Mouse (Mus musculus) forebrain, embryonic 12.5 days (tissue): Measurements from ENCODE around the gene Alkbh1. TPM values are rescaled to one million over a fixed set of nuclear protein-coding genes. Genes with fewer than 3 reads are reported as not detected.

Experiments used
- ATAC-seq: fragments of 200-750 bp; cut with Nextera tagmentation; 2 replicates; pipeline ENCODE4 v1.8.0; 2017; ENCODE audit warnings: moderate TSS enrichment; ENCODE audit not compliant: low FRiP score
- H3K27ac ChIP-seq: fragments of 300-500 bp; sonication (generic); 2 replicates; pipeline ENCODE4 v1.5.1; 2016; ENCODE audit warnings: mild to moderate bottlenecking
- H3K27me3 ChIP-seq: fragments of 300-500 bp; sonication (generic); 2 replicates; pipeline ENCODE4 v1.6.1; 2016; ENCODE audit warnings: mild to moderate bottlenecking
- H3K36me3 ChIP-seq: fragments of 300-500 bp; sonication (generic); replicated peaks from 2 replicates; pipeline ENCODE4 v1.6.1; 2016; ENCODE audit warnings: mild to moderate bottlenecking
- H3K4me1 ChIP-seq: fragments of 300-500 bp; sonication (generic); 2 replicates; pipeline ENCODE4 v1.6.1; 2016
- H3K4me2 ChIP-seq: fragments of 300-500 bp; sonication (generic); 2 replicates; pipeline ENCODE4 v1.6.1; 2016; ENCODE audit warnings: mild to moderate bottlenecking, moderate library complexity
- H3K4me3 ChIP-seq: fragments of 300-500 bp; sonication (generic); replicated peaks from 2 replicates; pipeline ENCODE4 v1.5.1; 2016; ENCODE audit warnings: mild to moderate bottlenecking
- H3K9ac ChIP-seq: fragments of 300-500 bp; sonication (generic); 2 replicates; pipeline ENCODE4 v1.6.1; 2016; ENCODE audit warnings: mild to moderate bottlenecking
- H3K9me3 ChIP-seq: fragments of 300-500 bp; sonication (generic); 2 replicates; pipeline ENCODE4 v1.6.1; 2016
- WGBS: fragments of 180-500 bp; shearing (Covaris S2); methylation state at CpG from one replicate; pipeline ENCODE4 v1.1.7; 2016; 5-methylcytosine and 5-hydroxymethylcytosine counted together
- polyA plus RNA-seq: library from polyadenylated mRNA; unstranded; fragments of >200 nt; fragmentation: Nextera tagmentation; extraction: Ambion mirVana; gene quantifications from 2 replicates; pipeline ENCODE4 v1.2.1, GENCODE M21; 2016

The Alkbh1 gene
- polyA plus RNA-seq, 1 experiment from 2014 or later, result 55.9 TPM

DNA sequence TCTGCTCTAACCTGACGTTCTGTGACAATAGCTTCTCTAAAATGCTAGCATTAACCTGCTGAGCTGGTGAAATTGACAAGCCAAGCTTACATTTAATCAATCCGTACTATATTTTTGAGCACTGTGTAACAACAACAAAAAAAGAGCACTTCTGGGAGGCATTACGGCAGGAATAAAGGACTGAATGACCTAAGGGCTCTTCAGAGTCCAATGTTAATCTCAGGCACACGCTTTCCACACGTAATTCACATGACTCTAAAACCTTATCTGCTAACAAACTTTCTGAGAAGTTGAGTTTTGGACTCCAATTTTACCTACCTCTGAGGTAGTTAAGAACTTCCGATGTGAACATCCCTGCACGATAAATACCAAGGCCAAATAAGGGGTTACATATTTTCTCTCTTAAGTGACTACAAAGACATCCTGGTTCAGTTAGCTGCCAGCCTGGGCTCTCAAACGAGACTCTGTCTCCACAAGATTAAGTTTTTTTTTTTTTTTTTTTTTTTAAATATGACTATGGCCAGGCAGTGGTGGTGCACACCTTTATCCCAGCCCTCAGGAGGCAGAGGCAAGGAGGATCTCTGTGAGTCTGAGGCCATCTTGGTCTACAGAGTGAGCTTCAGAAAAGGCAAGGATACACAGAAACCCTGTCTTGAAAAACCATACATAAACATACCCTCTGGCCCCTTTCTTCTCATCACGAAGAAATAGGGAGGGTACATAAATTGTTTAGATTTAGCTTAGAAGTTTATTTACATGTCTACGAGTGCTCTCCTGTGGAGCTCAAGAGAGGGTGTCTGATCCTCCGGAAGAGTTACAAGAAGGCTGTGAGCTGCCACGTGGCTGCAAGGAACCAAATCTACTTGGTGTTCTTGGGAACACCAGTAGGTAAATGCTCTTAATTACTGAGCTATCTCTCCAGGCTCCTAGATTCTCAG, 1.4 kb downstream of the Alkbh1 start:
- H3K27ac ChIP-seq, result no peak overlapping the region

DNA sequence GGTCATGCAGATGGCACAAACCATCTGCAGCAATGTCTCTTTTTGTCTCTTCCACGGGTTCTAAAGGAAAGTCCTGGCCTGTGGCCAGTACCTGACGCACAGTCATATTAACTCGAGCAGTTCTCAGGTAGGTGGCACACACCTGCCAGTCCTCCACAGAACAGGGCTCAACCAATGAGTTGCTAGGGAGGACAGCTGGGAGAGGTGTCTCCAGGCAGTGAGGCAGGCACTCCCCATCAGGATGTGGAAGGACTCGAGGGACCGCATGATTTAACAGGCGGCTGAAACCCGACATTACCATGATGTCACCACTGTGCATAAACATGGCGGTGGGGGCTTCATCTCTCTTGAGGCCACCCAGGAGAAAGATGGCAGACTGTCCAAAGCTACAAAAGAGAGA, 14.9 kb downstream of the Alkbh1 start:
- Histone ChIP-seq H3K36me3 (peaks cover 87% of the 10 kb centered on the region), H3K4me2 (no peak overlapping the region), H3K4me1 (peaks cover 6% of the 10 kb centered on the region; the same call in 1 of the 2 replicates), H3K4me3 (no peak overlapping the region), H3K27ac (no peak overlapping the region), H3K9ac (no peak overlapping the region), H3K27me3 (no peaks in the 10 kb centered on the region), H3K9me3 (no peaks in the 10 kb centered on the region)
- no peak for ATAC-seq
- 88% methylated on average over 8 of the region's 8 CpGs for WGBS

More for the DNA sequence above, 1.4 kb downstream of the Alkbh1 start:
- peak overlapping the region; percentile 96 for H3K4me3 ChIP-seq
- ATAC-seq, result no peak
- H3K4me2 ChIP-seq, result peak overlapping the region; percentile 77
- H3K36me3 ChIP-seq, result peaks cover 46% of the 10 kb centered on the region
- H3K9me3 ChIP-seq, result no peaks in the 10 kb centered on the region
- WGBS, result 28% methylated on average over 12 of the region's 12 CpGs
- H3K9ac ChIP-seq, result peak overlapping the region; percentile 89
- H3K27me3 ChIP-seq, result no peaks in the 10 kb centered on the region
- H3K4me1 ChIP-seq, result peaks cover 25% of the 10 kb centered on the region

DNA sequence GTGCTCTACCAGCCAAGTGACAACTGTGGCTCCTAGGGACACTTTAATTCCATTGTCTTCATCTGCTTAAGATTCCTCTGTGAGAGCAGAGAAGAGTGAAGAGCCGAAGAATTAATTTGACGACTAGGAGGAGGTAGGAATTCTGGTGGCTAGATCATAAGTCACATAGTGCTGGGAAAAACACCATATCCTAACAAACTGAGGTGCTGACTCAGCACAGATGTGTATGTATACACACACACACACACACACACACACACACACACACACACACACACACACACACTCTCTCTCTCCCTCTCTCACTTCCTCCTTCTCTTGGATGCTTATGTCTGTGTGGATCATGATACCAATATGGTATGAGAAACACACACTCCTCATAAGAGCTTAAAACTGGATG, 15.5 kb downstream of the Alkbh1 start:
- no peak for ATAC-seq
- Histone ChIP-seq H3K4me2 (no peak overlapping the region), H3K4me1 (peaks cover 6% of the 10 kb centered on the region; the same call in 1 of the 2 replicates), H3K4me3 (no peak overlapping the region), H3K27me3 (no peaks in the 10 kb centered on the region), H3K9me3 (no peaks in the 10 kb centered on the region), H3K36me3 (peaks cover 87% of the 10 kb centered on the region), H3K27ac (no peak overlapping the region), H3K9ac (no peak overlapping the region)
- 80% methylated on average over 2 of the region's 2 CpGs for WGBS

DNA sequence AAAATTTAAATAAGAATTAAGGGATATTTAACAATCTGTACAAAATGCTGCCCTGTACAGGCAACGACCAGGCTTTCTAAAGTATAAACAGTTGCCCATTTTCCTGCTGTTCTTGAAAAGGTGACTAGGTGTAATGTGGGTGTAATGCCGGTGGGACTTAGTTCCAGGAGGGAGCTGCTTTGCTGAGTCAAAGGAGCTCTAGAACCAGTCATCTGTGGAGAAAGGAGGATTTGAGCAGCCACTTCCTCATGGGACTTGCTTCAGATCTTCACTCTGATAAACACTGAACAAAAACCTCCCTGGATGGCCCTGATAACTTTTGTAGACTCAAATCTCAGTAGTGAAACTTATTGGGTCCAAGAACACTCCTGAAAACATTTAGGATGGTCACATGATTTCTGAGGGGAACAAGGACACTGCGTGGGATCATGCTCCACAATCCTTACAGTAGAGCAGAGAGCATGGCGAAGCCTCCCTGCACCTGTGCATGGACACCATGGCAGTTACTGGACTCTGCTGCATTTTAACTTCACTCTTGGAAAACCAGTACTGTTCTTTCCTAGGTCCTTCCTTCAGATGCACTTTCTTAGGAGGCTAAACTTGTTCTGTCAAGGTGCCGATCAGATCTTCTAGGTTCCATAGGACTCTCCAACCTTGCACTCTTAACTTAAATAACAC, 17.3 kb downstream of the Alkbh1 start:
- peaks cover 6% of the 10 kb centered on the region; the same call in 1 of the 2 replicates for H3K4me1 ChIP-seq
- peaks cover 76% of the 10 kb centered on the region for H3K36me3 ChIP-seq
- H3K27me3 ChIP-seq, result no peaks in the 10 kb centered on the region
- no peak overlapping the region for H3K4me2 ChIP-seq
- no peak overlapping the region for H3K9ac ChIP-seq
- no peak for ATAC-seq
- H3K27ac ChIP-seq, result no peak overlapping the region
- H3K9me3 ChIP-seq, result no peaks in the 10 kb centered on the region
- WGBS, result 97% methylated on average over 5 of the region's 5 CpGs
- H3K4me3 ChIP-seq, result no peak overlapping the region

DNA sequence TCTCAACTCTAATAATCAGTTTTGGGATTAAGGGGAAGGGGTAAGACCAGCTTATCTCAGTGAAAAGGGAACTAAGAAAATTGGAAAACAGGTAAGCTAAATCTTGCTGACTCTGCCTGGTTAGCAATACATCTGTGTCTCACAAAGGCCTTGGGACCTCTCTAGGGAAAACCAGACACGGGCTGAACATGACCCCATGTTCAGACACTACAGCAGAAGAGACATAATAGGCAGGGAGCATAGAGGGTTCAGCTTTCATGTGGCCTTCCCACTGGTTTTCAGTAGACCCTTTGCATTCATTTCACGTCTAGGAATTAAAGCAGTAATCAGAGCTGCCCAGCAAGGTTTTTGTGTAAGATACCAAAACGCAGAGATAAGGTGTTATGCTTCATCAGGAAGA, 19.3 kb downstream of the Alkbh1 start:
- H3K27ac ChIP-seq, result no peak overlapping the region
- no peak overlapping the region for H3K4me3 ChIP-seq
- H3K27me3 ChIP-seq, result no peaks in the 10 kb centered on the region
- no peak for ATAC-seq
- no peaks in the 10 kb centered on the region for H3K9me3 ChIP-seq
- 35% methylated on average over 3 of the region's 3 CpGs for WGBS
- H3K36me3 ChIP-seq, result peaks cover 56% of the 10 kb centered on the region
- H3K4me1 ChIP-seq, result peaks cover 13% of the 10 kb centered on the region
- H3K4me2 ChIP-seq, result no peak overlapping the region
- H3K9ac ChIP-seq, result no peak overlapping the region

DNA sequence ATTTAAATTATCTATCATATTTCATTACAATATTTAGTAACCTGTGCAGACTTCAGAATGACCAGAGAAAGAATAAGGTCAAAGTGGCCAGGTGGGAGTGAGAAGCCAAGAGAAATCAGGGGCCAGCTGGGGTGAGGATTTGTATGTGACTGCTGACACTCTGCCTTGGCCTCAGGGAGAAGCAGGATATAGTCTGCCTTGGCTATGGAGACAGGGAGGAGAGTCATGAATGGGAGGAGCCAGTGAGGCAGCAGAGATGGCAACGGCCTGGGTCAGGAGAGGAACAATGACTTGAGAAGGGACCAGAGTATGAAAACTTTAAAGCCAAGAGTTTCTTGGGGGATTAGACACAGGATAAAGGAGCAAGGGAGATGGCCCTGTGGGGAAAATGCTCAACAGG, 20.1 kb downstream of the Alkbh1 start:
- Histone ChIP-seq H3K4me3 (no peak overlapping the region), H3K27ac (no peak overlapping the region), H3K27me3 (no peaks in the 10 kb centered on the region), H3K4me2 (no peak overlapping the region), H3K4me1 (peaks cover 21% of the 10 kb centered on the region), H3K36me3 (peaks cover 48% of the 10 kb centered on the region), H3K9me3 (no peaks in the 10 kb centered on the region), H3K9ac (no peak overlapping the region)
- 45% methylated on average over 1 of the region's 1 CpGs for WGBS
- no peak for ATAC-seq

DNA sequence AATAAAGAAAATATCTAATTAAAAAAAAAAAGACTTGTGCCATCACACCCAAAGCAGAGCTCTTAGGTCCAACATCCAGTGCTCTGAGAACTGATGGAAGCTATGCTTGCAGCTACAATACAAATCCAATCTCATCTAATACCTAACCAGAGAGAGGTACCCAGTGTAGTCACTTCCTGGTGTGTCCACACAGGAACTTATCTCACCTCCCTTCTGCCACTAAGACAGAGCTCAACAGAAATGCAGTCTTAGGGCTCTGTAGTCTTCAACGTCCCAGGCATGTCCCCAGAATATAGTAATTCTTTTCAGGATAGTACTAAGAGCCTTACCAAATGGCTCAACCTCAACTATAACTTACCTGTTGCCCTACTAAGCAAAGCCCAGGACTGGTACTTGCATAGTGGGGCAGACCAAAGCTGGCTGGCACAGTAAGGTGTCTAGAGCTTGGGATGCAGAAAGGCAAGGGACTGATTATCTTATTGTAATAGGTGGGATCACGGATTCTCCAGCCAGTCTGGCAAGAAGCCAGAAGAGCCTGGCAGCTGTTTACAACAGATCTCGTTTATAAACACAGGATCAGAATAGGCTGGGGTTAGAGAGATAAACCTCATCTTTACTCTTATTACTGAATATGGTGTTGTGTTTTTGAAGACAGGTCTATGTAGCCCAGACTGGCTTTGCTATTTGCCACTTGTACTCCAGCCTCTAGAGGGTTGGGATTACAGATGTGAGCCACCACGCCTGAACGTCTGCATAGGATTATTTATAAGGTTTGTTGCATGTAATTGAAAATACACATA, 21.9 kb downstream of the Alkbh1 start:
- peaks cover 32% of the 10 kb centered on the region for H3K36me3 ChIP-seq

DNA sequence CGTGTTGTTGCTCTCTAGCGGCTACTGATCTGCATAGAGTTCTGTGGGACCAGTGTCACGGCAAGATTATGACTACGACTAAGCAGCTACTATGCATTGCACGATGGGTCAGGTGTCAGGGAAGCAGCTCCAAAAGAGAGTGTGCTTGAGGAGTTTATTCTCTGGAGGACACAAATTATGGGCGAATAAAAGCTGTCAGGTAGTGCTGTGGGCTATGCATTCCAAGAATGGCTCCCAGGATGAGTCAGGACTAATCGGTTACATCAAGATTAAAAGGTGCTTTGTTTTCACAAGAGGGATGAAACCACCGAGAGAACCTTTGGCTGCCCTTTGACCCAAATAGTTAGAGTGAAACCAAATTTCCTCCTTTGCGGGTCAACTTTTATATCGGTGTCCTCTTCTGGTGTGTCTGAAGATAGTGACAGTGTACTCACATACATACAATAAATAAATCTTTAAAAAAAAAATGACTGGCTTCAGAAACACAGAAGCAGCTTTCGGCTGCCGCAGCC, 23.8 kb downstream of the Alkbh1 start:
- Histone ChIP-seq H3K27ac (peak overlapping the region; percentile 79), H3K4me1 (peaks cover 22% of the 10 kb centered on the region), H3K27me3 (no peaks in the 10 kb centered on the region), H3K36me3 (peaks cover 16% of the 10 kb centered on the region), H3K9me3 (no peaks in the 10 kb centered on the region), H3K4me3 (no peak overlapping the region), H3K4me2 (no peak overlapping the region), H3K9ac (no peak overlapping the region)
- no peak for ATAC-seq
- WGBS, result 78% methylated on average over 12 of the region's 12 CpGs

More for the DNA sequence above, 21.9 kb downstream of the Alkbh1 start:
- 76% methylated on average over 5 of the region's 5 CpGs for WGBS
- no peak for ATAC-seq
- Histone ChIP-seq H3K4me3 (no peak overlapping the region), H3K27ac (no peak overlapping the region), H3K4me2 (no peak overlapping the region), H3K9ac (no peak overlapping the region), H3K9me3 (no peaks in the 10 kb centered on the region), H3K4me1 (peaks cover 22% of the 10 kb centered on the region), H3K27me3 (no peaks in the 10 kb centered on the region)

DNA sequence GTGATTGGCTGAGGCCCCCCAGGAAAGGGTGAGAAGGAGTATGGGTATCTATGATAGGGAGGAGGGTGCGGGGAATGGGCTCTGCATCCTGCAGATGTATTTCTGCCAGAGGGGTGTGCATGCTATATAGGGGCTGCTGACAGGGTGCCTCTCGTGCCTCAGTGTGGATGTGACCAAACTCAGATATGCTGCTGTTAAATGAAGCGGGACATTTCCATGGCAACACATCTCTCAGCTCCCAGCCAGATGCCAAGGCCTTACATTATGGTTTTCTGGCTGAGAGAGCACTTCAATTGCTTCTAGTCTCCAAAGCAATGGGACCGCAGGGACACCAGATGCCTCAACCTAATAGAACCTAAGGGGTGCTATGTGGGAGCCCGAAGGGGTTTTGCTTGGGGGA, 24.9 kb downstream of the Alkbh1 start:
- H3K9me3 ChIP-seq, result no peaks in the 10 kb centered on the region
- H3K9ac ChIP-seq, result no peak overlapping the region
- no peak overlapping the region for H3K4me3 ChIP-seq
- H3K27ac ChIP-seq, result peak overlapping the region; percentile 79
- 33% methylated on average over 5 of the region's 5 CpGs for WGBS
- H3K36me3 ChIP-seq, result peaks cover 13% of the 10 kb centered on the region
- no peaks in the 10 kb centered on the region for H3K27me3 ChIP-seq
- H3K4me2 ChIP-seq, result no peak overlapping the region; the same call in 1 of the 2 replicates
- peak; percentile 90 for ATAC-seq
- peaks cover 16% of the 10 kb centered on the region for H3K4me1 ChIP-seq

DNA sequence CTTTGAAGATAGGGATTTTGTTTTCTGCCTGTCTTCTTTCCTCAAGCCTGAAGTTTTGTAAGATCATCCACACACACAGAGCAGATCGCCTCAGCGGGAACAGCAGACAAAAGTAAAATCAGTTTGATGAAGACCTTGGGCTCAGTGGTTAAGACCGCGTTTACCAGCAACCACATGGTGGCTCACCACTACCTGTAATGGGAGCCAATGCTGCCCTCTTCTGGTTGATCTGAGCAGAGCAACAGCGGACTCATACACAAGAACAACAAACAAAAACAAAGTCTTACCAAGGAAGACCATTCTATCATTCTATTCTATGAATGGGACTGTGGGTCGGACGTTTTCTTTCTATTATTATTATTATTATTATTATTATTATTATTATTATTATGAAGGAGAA, 27.1 kb downstream of the Alkbh1 start:
- Histone ChIP-seq H3K36me3 (no peaks in the 10 kb centered on the region), H3K27ac (no peak overlapping the region), H3K4me2 (no peak overlapping the region), H3K4me3 (no peak overlapping the region), H3K4me1 (peaks cover 16% of the 10 kb centered on the region), H3K9ac (no peak overlapping the region), H3K27me3 (no peaks in the 10 kb centered on the region), H3K9me3 (no peaks in the 10 kb centered on the region)
- no peak for ATAC-seq
- WGBS, result 39% methylated on average over 7 of the region's 7 CpGs

DNA sequence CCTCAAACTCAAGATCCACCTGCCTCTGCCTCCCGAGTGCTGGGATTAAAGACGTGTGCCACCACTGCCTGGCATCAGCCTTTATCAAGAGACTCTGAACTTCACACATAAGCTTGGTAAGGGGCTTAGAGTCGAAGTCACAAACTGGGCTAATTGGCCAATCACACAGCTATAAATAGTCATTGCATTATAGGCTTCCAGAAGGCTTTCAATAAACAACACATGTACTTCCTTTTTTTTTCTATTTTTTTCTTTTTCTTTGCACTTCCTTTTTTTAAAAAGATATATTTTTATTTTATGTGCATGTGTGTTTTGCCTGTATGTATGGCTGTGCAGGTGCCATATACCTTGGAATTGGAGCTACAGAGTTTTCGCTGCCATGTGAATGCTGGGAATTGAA, 28.5 kb downstream of the Alkbh1 start:
- Histone ChIP-seq H3K27me3 (no peaks in the 10 kb centered on the region), H3K36me3 (no peaks in the 10 kb centered on the region), H3K4me3 (no peak overlapping the region), H3K9me3 (no peaks in the 10 kb centered on the region), H3K4me2 (no peak overlapping the region), H3K4me1 (peaks cover 16% of the 10 kb centered on the region), H3K27ac (no peak overlapping the region), H3K9ac (no peak overlapping the region)
- ATAC-seq, result no peak
- 81% methylated on average over 4 of the region's 4 CpGs for WGBS
